Mouse (Mus musculus) CH12.LX (cell line): ENCODE results near the gene Lpcat2b. TPM values are rescaled to one million over a fixed set of nuclear protein-coding genes. Genes with fewer than 3 reads are reported as not detected.

ENCODE experiments used
- DNase-seq: peaks from one replicate; pipeline ENCODE4 v3.0.0-alpha.2; 2013; ENCODE audit errors: extremely low read depth
- H3K27ac ChIP-seq: 2 replicates; pipeline ENCODE4 v1.5.1; 2012; ENCODE audit warnings: low read depth, mild to moderate bottlenecking, control low read depth, moderate library complexity; ENCODE audit not compliant: insufficient read depth
- H3K27me3 ChIP-seq: replicated peaks from 2 replicates; pipeline ENCODE3; 2012; ENCODE audit warnings: inconsistent platforms
- H3K36me3 ChIP-seq, 2 experiments: replicated peaks in 1 of 2; 2 replicates each; pipeline versions ENCODE3 to v1.6.1; 2012; ENCODE audit warnings: inconsistent platforms in 1 of 2, low read length in 1 of 2, mild to moderate bottlenecking in 1 of 2, mixed read lengths in 1 of 2, moderate library complexity in 1 of 2; ENCODE audit not compliant: control insufficient read depth in 1 of 2, insufficient read depth in 1 of 2
- H3K4me1 ChIP-seq, 2 experiments: 2 replicates each; pipeline ENCODE4 v1.6.1; 2012; ENCODE audit warnings: inconsistent platforms in 1 of 2, moderate library complexity in 1 of 2; ENCODE audit not compliant: insufficient read depth in 2 of 2, control insufficient read depth in 1 of 2
- H3K4me2 ChIP-seq: 2 replicates; pipeline ENCODE4 v1.6.1; 2012; ENCODE audit warnings: low read depth, mild to moderate bottlenecking, control low read depth; ENCODE audit not compliant: poor library complexity, insufficient read depth, severe bottlenecking
- H3K4me3 ChIP-seq, 3 experiments: fragments of 150-350 bp in 1 of 3; sonication (generic) in 1 of 3; replicated peaks in 1 of 3; 2 replicates each; pipeline versions ENCODE3 to v1.5.1; 2011 to 2012; ENCODE audit warnings: low read depth in 2 of 3, low read length in 2 of 3, mild to moderate bottlenecking in 2 of 3, moderate library complexity in 2 of 3, control low read depth in 1 of 3, improper control_type of control experiment in 1 of 3, inconsistent platforms in 1 of 3, mixed read lengths in 1 of 3; ENCODE audit not compliant: poor library complexity in 1 of 3
- H3K79me2 ChIP-seq: replicated peaks from 2 replicates; pipeline ENCODE4 v1.6.1; 2012; ENCODE audit warnings: mild to moderate bottlenecking, moderate library complexity; ENCODE audit not compliant: control insufficient read depth, poor library complexity, insufficient read depth, severe bottlenecking; ENCODE audit errors: extremely low read depth
- H3K9ac ChIP-seq: 2 replicates; pipeline ENCODE4 v1.6.1; 2012; ENCODE audit warnings: low read depth, mild to moderate bottlenecking, control low read depth, moderate library complexity; ENCODE audit not compliant: insufficient read depth
- H3K9me3 ChIP-seq: replicated peaks from 2 replicates; pipeline ENCODE3; 2012; ENCODE audit warnings: low read length, inconsistent platforms, mixed read lengths
- BHLHE40 ChIP-seq: IDR thresholded peaks from 2 replicates; pipeline ENCODE4 v1.6.1; 2011; ENCODE audit warnings: mild to moderate bottlenecking, low read depth, low read length, improper control_type of control experiment
- CHD2 ChIP-seq: IDR thresholded peaks from 2 replicates; pipeline ENCODE4 v1.6.1; 2011; ENCODE audit warnings: low read length, improper control_type of control experiment
- CTCF ChIP-seq, 2 experiments: IDR thresholded peaks in 1 of 2; conservative IDR thresholded peaks in 1 of 2; 2 replicates each; pipeline ENCODE4 v1.5.1; 2011 to 2012; ENCODE audit warnings: low read depth in 2 of 2, low read length in 2 of 2, improper control_type of control experiment in 1 of 2, inconsistent platforms in 1 of 2, mild to moderate bottlenecking in 1 of 2, moderate library complexity in 1 of 2
- E2F4 ChIP-seq: IDR thresholded peaks from 2 replicates; pipeline ENCODE4 v1.6.1; 2011; ENCODE audit warnings: low read depth, low read length, improper control_type of control experiment; ENCODE audit not compliant: insufficient replicate concordance
- ELF1 ChIP-seq: IDR thresholded peaks from 2 replicates; pipeline ENCODE4 v1.6.1; 2014; ENCODE audit warnings: low read depth, mild to moderate bottlenecking, inconsistent platforms, low read length, improper control_type of control experiment
- ETS1 ChIP-seq: conservative IDR thresholded peaks from 2 replicates; pipeline ENCODE4 v1.6.1; 2012; ENCODE audit warnings: low read depth, mild to moderate bottlenecking, inconsistent platforms, low read length, improper control_type of control experiment, moderate library complexity
- GABPA ChIP-seq: IDR thresholded peaks from 2 replicates; pipeline ENCODE4 v1.6.1; 2012; ENCODE audit warnings: low read depth, low read length, improper control_type of control experiment, inconsistent platforms; ENCODE audit not compliant: insufficient replicate concordance
- IRF4 ChIP-seq: IDR thresholded peaks from 2 replicates; pipeline ENCODE4 v1.6.1; 2014; ENCODE audit warnings: low read depth, mild to moderate bottlenecking, inconsistent platforms, low read length, improper control_type of control experiment
- JUN ChIP-seq: IDR thresholded peaks from 2 replicates; pipeline ENCODE4 v1.6.1; 2011; ENCODE audit warnings: low read depth, mild to moderate bottlenecking, low read length, improper control_type of control experiment, moderate library complexity; ENCODE audit not compliant: insufficient read depth
- JUND ChIP-seq: conservative IDR thresholded peaks from 2 replicates; pipeline ENCODE4 v1.6.1; 2011; ENCODE audit warnings: low read depth, low read length, improper control_type of control experiment
- KAT2A ChIP-seq: IDR thresholded peaks from 2 replicates; pipeline ENCODE4 v1.6.1; 2012; ENCODE audit warnings: low read length, improper control_type of control experiment, inconsistent platforms; ENCODE audit not compliant: insufficient replicate concordance
- MAFK ChIP-seq: IDR thresholded peaks from 2 replicates; pipeline ENCODE4 v1.6.1; 2011; ENCODE audit warnings: low read length, improper control_type of control experiment; ENCODE audit not compliant: insufficient replicate concordance
- MAX ChIP-seq: IDR thresholded peaks from 2 replicates; pipeline ENCODE4 v1.6.1; 2011; ENCODE audit warnings: low read length, improper control_type of control experiment
- MXI1 ChIP-seq: IDR thresholded peaks from 2 replicates; pipeline ENCODE4 v1.6.1; 2011; ENCODE audit warnings: mild to moderate bottlenecking, low read depth, low read length, improper control_type of control experiment
- NELFE ChIP-seq: IDR thresholded peaks from 2 replicates; pipeline ENCODE4 v1.6.1; 2011; ENCODE audit warnings: low read depth, low read length, improper control_type of control experiment
- RAD21 ChIP-seq: IDR thresholded peaks from 2 replicates; pipeline ENCODE4 v1.6.1; 2011; ENCODE audit warnings: low read depth, mild to moderate bottlenecking, low read length, improper control_type of control experiment, moderate library complexity
- RCOR1 ChIP-seq: conservative IDR thresholded peaks from 2 replicates; pipeline ENCODE4 v1.6.1; 2012; ENCODE audit warnings: low read depth, mild to moderate bottlenecking, inconsistent platforms, low read length, improper control_type of control experiment
- SIN3A ChIP-seq: IDR thresholded peaks from 2 replicates; pipeline ENCODE4 v1.6.1; 2012; ENCODE audit warnings: low read length, improper control_type of control experiment, inconsistent platforms
- TBP ChIP-seq: conservative IDR thresholded peaks from 2 replicates; pipeline ENCODE4 v1.6.1; 2011; ENCODE audit warnings: low read depth, low read length, improper control_type of control experiment
- UBTF ChIP-seq: IDR thresholded peaks from 2 replicates; pipeline ENCODE4 v1.6.1; 2012; ENCODE audit warnings: low read depth, mild to moderate bottlenecking, inconsistent platforms, low read length, improper control_type of control experiment, moderate library complexity
- USF1 ChIP-seq: IDR thresholded peaks from 2 replicates; pipeline ENCODE4 v1.6.1; 2014; ENCODE audit warnings: low read depth, mild to moderate bottlenecking, inconsistent platforms, low read length, improper control_type of control experiment
- ZMIZ1 ChIP-seq: IDR thresholded peaks from 2 replicates; pipeline ENCODE4 v1.6.1; 2012; ENCODE audit warnings: low read depth, mild to moderate bottlenecking, inconsistent platforms, low read length, improper control_type of control experiment
- dilution Hi-C: fragments of 300-500 bp; cut with MboI; formaldehyde crosslinking; loops from 2 replicates; pipeline ENCODE4 v1.14.3; 2020; ENCODE audit warnings: low sequenced_read_pairs; ENCODE audit not compliant: extremely low pct_unique_long_range_greater_than_20kb, extremely low pct_ligation_motif_present
- in situ Hi-C: fragments of 300-500 bp; cut with MboI; formaldehyde crosslinking; loops from 3 replicates; pipeline ENCODE4 v1.14.3; 2019; ENCODE audit warnings: low sequenced_read_pairs, low pct_ligation_motif_present, low pct_unique_long_range_greater_than_20kb, mixed read lengths
- polyA plus RNA-seq: library from polyadenylated mRNA; unstranded; fragments of >175 nt; gene quantifications from 2 replicates; pipeline ENCODE4 v1.2.1, GENCODE M21; 2012; ENCODE audit warnings: low read depth; ENCODE audit not compliant: insufficient read length
- total RNA-seq, 2 experiments: library from RNA; depleted of rRNA; stranded (reverse); fragments of 300-350 nt in 1 of 2; fragments of >200 nt in 1 of 2; gene quantifications; 2 replicates each; pipeline ENCODE4 v1.2.3; 2012 to 2014

Lpcat2b gene
- total and polyA plus RNA-seq, 3 experiments, result not detected

DNA sequence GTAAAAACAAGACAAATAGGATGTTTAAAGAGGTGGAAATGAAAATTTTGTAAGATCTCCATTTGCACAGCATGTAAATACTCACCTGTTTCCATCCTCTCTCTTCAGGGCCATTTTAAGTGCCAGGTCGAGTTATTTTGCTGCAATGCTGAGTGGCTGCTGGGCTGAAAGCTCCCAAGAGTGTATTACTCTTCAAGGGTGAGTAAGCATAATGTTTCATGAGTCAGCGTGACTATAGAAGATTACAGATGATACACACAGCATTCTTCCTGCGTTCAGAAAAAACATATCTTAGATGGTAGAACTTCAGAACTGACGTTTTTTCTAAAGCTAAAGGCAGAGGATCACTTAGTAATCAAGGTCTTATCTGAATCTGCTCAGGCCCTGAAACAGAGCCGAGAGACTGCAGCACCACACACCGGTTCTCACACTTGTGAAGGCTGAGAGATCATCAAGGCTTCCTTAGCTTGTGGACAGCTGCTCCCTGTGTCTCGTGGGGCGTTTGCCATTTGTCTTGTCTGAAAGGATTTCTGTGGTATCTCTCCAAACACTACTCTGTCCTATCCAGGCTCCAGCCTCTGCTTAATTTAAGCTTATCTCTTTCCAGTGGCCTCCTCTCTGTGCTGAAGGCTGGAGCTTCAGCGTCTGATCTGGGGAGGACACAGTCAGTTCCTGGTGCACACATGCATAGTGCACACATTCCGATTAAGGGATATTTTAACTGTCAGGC lies 39.4 kb downstream of the Lpcat2b start:
- H3K27me3 ChIP-seq, result no peaks in the 10 kb centered on the region
- H3K79me2 ChIP-seq, result no peaks in the 10 kb centered on the region
- H3K4me1 ChIP-seq, result peaks cover 0 to 11% of the 10 kb centered on the region in 2 experiments; a peak in 2 of 4 replicates
- no peak overlapping the region for H3K4me2 ChIP-seq
- peaks cover 5 to 17% of the 10 kb centered on the region in 2 experiments for H3K36me3 ChIP-seq
- dilution Hi-C loops, result no loop called here
- H3K27ac ChIP-seq, result no peak overlapping the region
- no peak overlapping the region for H3K4me3 ChIP-seq
- no peak overlapping the region for H3K9ac ChIP-seq
- H3K9me3 ChIP-seq, result no peaks in the 10 kb centered on the region
- DNase-seq, result no peak
- in situ Hi-C loops, result no loop called here
- TF ChIP-seq ELF1 (no peak), MAFK (no peak), NELFE (no peak), JUN (no peak), ETS1 (no peak), USF1 (no peak), RCOR1 (no peak), CHD2 (no peak), ZMIZ1 (no peak), KAT2A (no peak), CTCF (conservative IDR thresholded peaks at IDR 0.05 in 1 of 2, IDR thresholded peaks at IDR 0.05 in 1 of 2; ENCODE audit: low read depth in 2 of 2, low read length in 2 of 2) (no peak), UBTF (no peak), MXI1 (no peak), MAX (no peak), BHLHE40 (no peak)

DNA sequence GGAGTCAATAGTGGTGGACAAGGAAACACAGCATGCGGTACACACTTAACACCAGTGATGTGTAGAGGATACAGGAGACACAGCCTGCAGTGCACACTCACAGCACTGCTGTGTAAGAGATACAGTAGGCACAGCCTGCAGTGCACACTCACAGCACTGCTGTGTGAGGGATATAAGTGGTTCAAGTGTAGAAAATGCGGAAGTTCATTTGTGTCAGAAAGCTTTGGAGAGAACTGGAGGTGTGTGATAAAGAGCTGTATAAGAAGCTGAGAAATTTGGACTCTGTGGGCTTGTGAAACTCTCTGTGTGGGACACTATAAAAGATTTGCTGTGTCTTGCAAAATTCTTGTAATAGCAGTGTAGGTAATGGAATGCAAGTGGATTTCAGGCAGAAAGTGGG lies 48.8 kb downstream of the Lpcat2b start:
- in situ Hi-C loops, result no loop called here
- Histone ChIP-seq H3K4me2 (no peak overlapping the region), H3K4me1 (no peaks in the 10 kb centered on the region), H3K79me2 (no peaks in the 10 kb centered on the region), H3K9me3 (no peaks in the 10 kb centered on the region), H3K4me3 (no peak overlapping the region), H3K27ac (no peak overlapping the region), H3K27me3 (no peaks in the 10 kb centered on the region), H3K9ac (no peak overlapping the region), H3K36me3 (peaks cover under 1 to 7% of the 10 kb centered on the region in 2 experiments)
- DNase-seq, result no peak
- TF ChIP-seq RAD21 (no peak), BHLHE40 (no peak), MXI1 (no peak), JUND (no peak), IRF4 (no peak), MAX (no peak), CHD2 (no peak), USF1 (no peak), SIN3A (no peak), GABPA (no peak), TBP (no peak), E2F4 (no peak), NELFE (no peak)
- dilution Hi-C loops, result no loop called here
